Mouse (Mus musculus) heart, adult 2 months (tissue): Measurements from ENCODE around the gene Zfp618.

Experiments
- CTCF ChIP-seq: fragments of 200-600 bp; IDR thresholded peaks from 2 replicates; pipeline ENCODE4 v1.8.1; 2022; ENCODE audit warnings: antibody characterized with exemption, mild to moderate bottlenecking, moderate library complexity
- POLR2A ChIP-seq: fragments of 200-500 bp; IDR thresholded peaks from 2 replicates; pipeline ENCODE4 v1.6.1; 2011; ENCODE audit warnings: mild to moderate bottlenecking, low read depth, low read length, control low read depth; ENCODE audit not compliant: insufficient read depth

GRCm38 (mm10) chr4:63006198-63007155 lies 41.1 kb downstream of the Zfp618 start:
- TF ChIP-seq POLR2A (no peak), CTCF (no peak)
